Mouse (Mus musculus) kidney, adult 11 months (tissue): ENCODE measurements at regions not wholly inside any gene's neighbourhood (a gene's known extent, or its start where the extent isn't known, plus 50 kb on each side); places are given as distances from the start of the nearest gene placed in this dataset.

Source experiments
- DNase-seq: peaks from one replicate; pipeline ENCODE4 v3.0.0; 2022

DNA sequence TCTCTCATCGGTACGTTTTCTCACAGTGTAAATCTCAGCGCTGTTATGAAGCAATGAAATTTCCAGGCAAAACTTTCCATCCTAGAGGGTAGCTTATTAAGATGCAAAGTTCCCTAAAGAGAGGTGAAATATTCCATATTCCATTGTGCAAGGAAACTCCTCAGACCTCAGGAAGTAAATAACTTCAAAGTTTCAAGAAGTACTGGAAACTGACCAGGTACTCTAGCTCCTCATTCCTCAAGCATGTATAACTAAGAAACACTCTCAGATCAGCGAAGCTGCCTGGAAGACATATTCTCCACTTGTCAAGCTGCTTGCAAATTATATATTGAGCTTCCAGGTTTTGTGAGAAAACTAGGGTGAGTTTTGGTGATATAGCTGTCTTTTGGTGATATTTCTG lies 279.8 kb upstream of the Mad2l1 start:
- DNase-seq = no peak

DNA sequence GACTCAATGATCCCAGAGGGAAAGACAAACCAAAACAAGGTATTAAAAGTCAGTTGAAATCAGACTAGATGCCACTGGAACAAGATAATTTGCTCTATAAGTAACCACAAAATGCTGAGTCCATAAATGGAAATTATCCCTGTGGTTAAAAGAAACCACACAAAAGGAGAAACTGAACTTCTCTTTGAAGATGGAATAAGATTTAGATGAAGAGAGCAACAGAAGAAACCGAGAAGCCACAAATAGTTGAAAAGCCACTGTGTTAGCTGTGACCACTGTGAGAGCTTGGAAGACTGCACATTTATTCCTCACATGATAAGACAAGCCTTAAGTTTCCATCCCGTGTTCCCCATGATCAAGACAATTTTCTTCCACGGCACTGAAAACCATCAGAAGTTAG lies 271.8 kb upstream of the Mad2l1 start:
- no peak for DNase-seq

DNA sequence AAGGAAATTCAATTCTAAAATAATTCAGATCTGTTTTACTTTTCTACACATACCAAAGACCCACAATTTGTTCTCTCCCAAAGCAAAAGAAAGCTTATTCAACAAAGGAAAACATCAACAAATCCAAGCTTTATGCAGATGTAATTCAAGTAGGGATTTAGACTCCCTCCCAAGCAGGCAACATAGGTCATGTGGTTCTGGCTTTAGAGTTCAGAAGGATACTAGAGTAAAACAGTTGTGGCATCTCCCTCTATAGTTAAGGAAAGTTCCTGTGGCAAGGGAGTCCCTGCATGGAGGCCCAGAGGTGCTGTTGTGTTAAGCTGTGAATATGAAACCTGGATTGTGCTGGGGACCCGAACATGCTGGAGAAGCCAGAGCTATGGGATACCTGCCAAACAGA lies 271.3 kb upstream of the Mad2l1 start:
- no peak for DNase-seq

DNA sequence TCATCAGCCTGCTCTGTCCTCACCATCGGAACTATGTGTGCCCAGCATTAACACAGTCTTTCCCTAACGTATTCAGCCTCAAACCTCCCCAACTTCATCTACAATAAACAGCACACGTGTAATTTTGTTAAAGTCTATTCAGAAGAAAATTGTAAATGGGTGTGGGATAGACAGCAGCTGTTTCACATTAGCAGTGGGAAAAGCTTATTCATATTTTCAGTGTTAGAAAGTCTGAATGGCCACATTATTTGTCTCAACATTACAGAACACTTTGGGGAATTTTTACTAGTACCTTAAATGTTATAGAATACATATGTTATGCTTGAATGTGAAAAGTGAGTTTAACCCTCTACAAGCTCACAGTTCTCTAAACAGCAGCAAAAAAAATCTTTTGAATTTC lies 266.8 kb upstream of the Mad2l1 start:
- DNase-seq = no peak

DNA sequence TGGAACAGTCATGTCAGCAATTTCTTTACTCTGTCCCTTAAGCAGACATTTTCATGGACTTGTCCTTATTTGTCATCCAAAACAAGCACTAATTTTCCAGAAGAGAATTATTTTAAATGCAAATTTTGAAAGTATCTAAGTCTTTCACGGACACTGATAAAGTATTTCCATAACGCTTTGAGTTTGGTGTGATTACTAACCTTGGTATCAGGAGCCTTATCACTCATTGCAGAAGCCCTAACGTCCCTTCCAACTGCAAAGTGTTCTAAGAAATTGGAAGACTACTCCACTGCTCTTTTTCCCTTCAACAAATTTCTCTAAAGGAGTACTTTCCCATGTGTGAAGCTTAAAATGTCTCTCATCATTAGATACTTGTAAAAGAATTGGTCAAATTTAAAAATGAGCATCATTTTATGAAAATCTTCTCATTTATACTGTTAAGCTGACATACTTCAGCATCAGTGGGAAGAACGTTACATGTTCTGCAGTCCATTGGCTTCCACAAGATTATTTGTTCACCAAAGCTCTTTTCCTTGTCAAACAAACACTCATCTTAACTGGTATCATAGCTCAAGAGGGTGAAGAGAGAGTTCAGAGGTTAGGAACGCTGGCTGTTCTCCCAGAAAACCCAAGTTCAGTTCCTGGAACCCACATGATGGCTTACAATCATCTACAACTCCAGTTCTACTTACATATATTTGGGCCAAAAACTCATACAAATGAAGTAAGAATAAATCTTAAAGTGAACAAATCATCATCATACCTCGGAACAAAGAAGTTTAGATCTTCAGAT lies 263.6 kb upstream of the Mad2l1 start:
- peak; percentile 6 for DNase-seq

DNA sequence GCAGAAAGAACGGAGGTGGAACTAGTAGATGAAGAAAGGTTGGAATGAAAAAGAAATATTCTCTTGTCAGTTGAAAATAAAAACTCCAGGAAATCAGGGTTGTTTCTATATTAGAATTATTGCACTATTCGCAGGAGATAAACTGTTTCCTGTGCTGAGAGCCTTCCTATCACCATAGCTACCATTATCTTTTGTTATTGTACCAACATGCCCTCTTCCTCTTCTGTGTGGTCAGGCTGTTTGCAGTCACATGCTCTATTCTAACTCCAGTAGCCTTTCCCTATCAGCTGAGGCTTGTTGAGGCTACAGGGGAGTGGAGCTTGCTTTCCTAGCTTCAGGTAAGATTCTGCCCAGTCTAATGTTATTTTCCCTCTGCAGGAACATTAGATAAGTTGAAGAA lies 263.0 kb upstream of the Mad2l1 start:
- DNase-seq = no peak

DNA sequence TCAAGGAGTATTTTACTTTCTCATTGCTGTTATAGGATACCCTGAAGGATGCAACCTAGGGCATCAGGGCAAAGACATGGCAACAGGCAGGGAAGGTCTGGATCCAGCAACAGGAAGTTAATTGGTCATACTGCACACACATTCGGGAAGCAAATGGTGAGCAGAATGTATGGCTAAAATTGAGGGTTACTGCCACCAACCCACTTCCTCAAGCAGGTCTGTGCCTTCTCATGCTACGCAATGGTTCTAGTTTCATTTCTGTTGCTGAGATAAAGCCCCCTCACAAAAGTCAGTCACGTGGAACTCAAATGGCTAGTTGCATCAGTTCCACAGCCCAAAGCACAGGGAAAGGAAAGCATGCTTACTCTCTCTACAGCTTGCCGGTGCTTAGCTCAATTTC lies 260.5 kb upstream of the Mad2l1 start:
- DNase-seq = no peak

DNA sequence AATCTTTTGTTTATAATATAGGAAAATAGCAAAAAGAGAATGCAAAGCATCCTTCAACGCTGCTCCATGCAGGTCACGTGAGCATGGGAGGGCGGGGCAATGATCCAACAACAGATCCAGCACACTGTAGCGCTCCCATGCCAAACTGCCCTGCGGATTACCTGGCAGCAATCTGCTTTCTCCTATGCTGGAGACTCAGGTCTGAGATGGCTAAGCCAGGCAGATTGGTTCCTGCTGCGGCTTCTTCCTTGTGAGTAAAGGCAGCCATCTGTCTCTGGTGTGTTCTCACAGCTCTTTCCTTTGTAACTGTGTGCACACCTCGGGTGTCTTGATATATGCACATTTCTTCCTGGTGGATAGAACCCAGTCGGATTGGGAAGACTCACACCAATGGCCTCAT lies 254.5 kb upstream of the Mad2l1 start:
- DNase-seq = no peak

DNA sequence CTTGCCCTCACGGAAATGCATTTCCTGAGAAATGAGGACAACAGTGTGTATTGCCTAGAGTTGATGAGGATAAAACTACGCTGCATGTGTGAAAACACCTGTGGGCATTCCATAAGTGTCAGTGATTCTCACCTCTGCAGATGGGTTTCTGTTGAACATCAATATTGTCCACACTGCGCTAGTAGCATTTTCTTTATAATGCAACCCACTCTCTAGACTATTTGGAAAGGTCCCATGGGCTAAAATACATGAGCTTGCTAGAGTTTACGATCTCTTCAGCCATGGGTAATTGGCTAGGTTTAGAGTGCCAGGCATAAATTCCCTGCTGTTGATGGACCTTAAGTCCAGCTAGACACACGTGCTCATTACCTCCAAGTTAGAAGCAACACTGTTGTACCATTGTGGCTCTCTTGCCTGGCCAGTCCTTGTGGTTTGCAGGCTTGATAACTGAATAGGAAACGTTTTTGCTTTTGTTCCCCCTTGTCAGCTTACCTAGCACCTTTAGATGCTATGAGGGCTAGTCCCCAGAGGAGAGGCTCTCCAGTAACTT lies 252.5 kb upstream of the Mad2l1 start:
- DNase-seq = no peak

DNA sequence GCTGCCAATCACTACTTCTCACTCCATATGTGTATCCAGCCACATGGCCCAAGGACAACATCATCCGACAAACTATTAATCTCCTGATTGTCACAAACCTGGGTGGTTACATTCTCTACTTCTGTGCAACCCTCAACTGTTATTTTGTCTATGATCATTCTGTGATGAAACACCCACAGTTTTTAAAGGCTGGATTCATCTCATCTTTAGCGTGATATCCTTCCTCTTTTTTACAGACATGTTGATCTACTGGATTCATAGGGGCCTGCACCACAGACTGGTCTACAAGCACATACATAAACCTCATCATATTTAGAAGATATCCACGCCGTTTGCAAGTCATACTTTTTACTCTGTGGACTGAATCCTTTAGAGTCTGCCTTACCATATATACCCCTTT lies 251.7 kb upstream of the Mad2l1 start:
- DNase-seq = no peak

DNA sequence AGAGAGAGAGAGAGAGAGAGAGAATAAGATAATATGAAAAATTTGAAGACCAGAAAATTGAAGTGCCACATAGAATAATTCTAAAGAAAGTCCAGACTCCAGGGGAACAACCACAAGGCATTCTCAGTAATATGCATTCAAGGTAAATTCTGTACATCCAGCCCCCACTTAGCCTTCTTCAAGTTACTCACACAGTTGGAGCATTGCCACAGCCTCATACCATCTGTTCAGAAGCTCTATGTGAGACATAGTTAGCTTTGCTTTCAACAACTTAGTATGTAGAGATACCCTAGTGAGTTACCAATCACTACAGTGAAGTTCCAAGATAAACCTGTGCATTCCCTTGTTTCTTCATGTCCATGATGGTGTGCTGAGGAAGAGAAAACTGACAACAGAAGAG lies 247.6 kb upstream of the Mad2l1 start:
- no peak for DNase-seq

DNA sequence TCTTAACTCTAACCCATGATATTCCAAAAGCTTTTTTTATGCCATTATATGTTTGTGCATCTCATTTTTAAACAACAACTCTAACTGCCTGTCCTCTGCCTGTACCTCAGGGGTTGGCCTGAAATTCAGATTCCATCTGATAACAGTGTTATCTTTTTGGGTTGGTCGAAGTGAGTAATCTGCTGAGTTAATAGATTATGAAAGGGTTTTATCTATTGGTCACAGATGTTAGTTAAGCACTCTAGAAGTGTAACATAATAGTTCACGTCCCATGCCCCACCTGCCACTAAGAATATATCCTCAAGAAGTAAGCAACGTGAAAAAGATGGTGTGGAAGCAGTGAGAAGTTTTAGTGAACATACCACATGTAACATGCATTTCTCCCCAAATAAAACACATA lies 246.0 kb upstream of the Mad2l1 start:
- DNase-seq = no peak

DNA sequence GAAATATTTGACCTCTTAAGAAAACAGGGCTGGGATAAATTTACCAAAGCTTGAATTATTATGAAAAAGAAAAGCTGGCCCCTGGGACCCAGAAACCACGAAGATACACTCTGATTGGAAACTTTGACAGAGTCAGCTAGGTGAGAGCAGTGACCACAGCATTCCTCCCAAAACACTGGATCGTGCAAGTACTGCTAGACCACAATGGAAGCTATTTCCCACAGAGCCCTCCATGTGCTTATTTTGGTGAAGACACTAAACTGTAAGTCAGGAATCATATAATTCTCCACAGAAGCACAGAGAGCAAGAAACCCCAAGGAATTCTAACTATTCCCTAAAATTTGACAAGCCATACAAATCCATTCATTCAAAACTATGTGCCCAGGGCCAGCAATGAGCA lies 243.6 kb upstream of the Mad2l1 start:
- DNase-seq = no peak

DNA sequence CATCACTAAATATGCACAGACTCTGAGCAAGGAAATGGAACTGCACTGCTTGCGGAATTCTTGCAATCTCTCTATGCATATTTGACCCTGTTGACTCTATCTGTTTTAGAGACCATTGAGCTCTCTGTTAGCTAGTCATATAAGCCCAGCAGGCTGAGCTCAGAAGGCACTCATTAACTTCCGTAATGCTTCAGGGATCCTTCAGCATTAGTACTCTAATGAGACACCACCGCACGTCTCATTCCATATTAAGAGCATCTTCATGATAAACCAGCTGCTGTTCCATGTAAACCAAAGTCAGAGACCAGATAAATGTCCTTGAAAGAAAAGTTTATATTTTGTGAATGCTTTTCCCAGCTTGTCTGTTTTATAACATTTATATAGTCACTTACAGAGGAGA lies 237.1 kb upstream of the Mad2l1 start:
- no peak for DNase-seq

DNA sequence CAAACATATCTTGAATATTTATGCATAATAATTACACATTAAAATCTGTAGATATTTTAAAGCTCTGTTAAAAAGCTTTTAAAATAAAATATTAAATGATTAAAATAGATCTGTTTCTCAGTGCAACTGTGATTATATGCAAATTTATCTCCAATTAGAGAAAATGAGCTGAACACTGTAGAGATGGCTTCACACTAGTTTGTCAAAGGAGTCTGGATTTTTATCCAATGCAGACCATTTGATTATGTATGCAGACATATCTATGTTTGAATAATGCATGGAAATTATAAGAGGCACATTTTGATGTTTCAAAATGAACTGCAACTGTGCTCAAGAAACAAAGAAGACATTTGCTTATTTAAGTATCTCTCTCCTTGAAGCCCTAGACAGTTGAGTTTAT lies 235.0 kb upstream of the Mad2l1 start:
- DNase-seq = no peak

DNA sequence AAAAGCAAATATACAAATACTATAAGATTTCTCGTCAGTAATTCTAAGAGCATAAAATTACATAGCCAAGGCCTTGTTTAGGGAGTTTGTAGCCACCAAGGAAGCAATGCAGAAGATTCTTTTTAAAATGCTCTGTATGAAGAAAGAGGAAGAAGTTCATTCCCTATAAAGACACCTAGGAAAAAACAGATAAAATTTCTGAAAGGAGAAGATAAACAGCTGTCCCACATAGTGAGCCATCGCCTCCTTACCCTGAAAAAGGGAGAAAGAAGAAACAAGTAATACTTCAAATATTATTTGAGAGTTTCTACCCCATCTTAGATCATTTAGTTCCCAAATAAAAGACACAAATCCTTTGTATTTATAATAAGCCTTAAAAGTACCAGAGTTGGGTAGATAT lies 190.3 kb upstream of the Mad2l1 start:
- DNase-seq = no peak

DNA sequence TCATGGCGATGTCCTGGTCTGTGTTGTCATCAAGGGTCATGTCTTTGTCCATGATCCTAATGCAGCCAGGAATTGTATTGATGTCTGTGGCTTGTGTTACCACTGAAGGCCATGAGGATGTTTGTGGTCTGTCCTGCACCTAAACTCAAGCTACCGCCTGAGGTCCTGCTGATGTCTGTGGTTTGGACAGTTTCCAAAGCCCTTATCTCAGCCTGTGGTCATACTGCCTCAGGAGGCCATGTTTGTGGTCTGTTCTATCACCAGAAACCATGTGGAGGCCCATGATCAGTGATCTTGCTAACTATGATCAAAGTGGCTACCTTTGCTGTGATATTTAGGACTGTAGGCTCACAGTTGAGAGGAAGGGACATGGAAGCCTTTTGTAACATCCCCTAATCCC lies 187.8 kb upstream of the Mad2l1 start:
- no peak for DNase-seq

DNA sequence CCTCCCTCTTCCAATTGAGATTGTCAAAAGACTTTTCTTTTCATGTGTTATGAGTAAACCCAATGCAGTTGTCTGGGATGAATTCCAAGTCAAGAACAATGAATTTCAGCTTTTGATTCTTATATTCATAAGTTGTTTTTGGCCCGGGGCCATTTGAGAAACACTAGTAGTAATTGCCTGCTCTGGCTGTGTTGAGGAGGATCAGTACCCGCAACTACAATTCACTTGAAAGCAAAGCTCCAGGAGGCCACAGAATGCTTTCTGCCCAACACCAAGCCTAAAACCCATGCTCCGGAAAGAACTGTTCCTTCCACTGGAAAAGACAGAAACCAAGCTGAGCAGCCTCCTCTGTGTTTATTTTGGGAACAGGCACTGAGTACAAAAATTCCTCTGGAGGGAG lies 174.1 kb upstream of the Mad2l1 start:
- DNase-seq = no peak

DNA sequence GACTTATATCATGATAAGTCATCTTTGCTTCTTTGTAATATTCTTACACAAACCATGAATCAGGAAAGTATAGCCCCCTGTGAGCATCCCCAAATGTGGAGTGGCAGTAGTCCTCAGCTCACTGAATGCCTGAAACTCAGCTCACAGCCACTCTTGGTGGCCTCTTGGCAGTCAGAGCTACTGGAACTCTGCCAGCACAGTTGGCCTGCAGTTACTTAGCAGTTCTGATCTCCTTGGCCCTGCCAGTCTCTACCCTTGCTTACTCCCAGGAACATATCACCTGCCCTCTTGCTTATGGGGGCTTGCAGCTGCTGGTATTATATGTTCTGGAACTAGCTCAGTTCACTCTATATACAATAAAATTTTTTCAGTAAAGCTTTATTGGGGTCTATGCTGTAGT lies 167.9 kb upstream of the Mad2l1 start:
- DNase-seq = no peak

DNA sequence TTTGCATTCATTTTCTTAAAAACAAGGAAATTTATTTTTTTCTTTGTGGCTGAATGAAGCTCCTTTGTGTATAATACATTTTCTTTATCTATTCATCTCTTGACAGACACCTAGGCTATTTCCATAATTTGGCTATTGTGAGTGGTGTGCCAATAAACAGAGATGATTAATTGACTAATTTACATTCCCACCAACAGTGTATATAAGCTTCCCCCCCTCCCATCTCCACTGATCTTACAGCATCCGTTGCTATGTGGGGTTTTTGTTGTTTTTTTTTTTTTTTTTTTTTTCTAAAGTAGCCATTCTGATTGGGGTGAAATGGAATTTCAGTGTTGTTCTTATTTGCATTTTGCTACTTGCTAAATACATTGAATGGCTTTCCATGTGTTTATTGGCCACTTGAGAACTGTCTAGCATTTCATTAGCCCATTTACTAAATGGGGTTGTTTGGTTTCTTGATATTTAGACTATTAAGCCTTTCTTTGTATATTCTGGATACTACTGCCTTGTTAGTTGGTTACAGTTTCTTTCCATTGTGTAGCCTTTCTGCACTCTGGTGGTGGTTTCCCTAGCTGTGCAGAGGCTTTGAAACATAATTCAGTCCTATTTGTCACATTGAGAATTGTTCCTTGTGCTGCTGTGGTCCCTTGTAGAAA lies 153.8 kb upstream of the Mad2l1 start:
- no peak for DNase-seq

DNA sequence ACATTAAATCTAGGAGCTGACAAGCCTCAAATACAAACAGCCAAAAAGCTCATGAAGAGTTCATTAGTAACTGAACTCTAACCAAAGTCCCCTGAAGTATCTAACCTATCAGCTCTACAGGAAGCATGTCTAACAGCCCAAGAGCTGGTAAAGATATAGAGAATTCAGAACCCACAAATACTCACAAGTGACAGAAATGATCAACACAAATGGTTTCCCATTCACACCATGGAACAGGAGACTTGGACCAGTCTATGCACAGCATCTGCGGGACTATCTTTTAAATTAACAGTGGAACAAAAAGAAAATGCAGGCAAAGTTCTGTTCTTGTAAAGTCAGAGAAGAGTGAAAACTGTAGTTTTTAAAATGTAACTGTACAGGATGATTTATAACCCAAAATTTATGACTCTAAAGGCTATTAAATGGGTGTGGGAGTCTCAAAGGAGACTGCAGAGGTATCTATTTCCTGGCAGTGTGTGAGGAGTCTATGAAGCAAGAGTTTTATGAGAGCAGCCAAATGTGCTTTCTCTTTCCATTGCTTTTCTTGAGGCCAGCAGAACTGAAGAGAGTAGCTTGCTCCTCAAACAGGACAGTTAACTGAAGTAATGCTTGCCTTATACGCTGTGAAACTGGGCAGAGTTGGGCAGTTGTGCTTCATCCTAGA lies 152.7 kb upstream of the Mad2l1 start:
- no peak for DNase-seq

DNA sequence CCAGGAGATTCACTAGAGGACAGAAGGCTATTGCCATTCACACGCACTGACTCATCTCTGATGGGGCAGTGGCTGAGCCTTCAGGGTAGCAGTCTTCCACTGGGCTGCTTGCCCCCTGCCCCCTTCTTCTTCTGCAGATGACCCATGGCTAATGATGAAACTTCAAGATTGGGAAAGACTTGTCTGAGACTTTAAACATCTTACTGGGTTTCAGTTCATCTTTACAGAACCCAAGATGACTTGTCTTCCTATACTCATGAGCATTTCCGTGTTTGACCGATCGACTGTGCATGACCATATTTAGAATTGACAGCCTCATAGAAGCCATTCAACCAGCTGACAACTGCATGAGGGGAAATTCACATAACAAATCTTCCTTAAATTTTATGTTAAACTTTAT lies 140.0 kb upstream of the Mad2l1 start:
- no peak for DNase-seq

DNA sequence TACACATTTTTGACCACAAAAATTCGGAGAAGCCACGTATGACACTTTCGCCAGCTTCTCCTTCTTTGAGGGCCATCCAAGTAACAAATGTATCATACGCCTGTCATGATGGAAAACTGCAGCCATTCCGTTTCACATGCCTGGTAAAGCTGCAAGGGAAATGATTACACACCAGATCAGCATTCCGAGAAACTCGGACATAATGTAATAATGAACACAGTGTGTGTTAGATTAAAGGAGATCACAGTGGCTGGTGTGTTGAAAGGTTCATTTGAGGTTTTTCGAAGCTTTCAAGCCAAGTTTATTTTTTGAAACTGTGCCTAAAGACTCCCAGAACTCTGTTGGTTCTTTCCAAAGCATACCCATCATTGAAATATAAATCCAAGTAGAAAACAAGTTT lies 137.8 kb upstream of the Mad2l1 start:
- no peak for DNase-seq

DNA sequence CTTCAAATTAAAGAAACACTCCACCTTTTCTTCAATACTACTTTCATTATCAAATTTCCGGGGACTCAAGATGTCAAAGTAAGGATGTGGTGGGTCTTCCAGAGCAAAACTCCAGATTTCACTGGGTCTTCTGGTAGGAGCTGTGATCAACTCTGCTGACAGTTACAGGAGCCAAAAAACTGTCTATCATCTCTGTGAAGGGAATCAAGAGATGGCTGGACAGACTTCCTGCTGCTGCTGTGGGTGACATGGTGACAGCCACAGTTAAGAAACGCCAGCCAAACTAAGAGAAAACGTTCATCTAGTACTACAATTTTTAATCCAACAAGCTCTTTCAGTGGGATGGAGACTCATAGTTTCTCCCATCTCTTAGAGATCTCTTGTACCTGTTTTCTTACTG lies 136.5 kb upstream of the Mad2l1 start:
- no peak for DNase-seq
